Mouse (Mus musculus): ENCODE measurements around the gene Itga11. TPM values are rescaled to one million over a fixed set of nuclear protein-coding genes. Genes with fewer than 3 reads are reported as not detected.

Gene Itga11
- polyA plus RNA-seq, 1 experiment from 2014 or later: 0.01 TPM

DNA sequence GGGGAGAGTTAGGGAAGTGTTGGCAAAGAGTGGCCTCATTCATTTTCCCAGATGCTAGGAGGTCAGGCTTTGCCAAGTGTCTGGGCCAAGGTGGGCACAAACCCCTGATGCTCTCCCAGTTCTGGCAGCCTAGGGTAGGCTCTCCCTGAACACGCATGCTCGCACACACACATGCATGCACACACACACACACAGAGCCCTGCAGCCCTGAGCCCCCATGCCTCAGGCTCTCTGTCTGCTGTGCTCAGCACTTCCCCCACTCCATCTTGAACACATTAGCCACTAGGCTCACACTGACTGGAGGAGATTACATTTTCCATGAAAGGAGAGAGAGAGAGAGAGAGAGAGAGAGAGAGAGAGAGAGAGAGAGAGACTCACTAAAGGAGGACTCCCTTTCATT is 44.2 kb downstream of the Itga11 start:
- ChIA-PET CTCF (interaction anchor here (0.6 to 1.8 kb wide), 2 partner anchors 8 to 69 kb away, joined by 4 read pairs; no protein-coding TSS in a partner anchor), POLR2A (no interaction called here)
- ATAC-seq: no peak
- no peak for DNase-seq (ENCODE audit: low read depth, low spot score)
- in situ Hi-C loops (cut with MboI; ENCODE audit: low pct_unique_long_range_greater_than_20kb): no loop called here
- TF ChIP-seq CTCF (IDR thresholded peaks at IDR 0.05): no peak
- peaks cover 4% of the 10 kb centered on the region for H3K27me3 ChIP-seq

DNA sequence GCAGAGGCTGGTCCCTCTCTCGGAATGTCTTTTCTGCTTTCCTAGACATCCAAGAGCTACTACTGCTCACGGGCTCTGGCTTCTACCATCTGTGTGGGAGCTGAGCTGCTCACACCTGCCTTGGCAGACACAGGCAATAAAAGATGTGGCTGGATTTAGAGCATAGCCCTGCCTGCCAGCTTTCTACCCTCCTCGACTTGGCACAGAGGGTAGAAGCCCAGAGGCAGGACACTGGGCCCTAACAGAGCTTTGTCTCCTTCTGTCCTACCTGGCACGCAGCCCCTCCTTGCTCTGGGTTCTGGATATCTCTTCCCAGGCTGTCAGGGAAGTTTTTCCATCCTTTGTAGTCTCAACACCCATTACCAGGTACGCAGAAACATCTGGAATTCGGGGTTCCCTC is 45.1 kb downstream of the Itga11 start:
- ChIA-PET CTCF (interaction anchor here (1.8 kb wide), 1 partner anchor 9 kb away, joined by 4 read pairs; no protein-coding TSS in a partner anchor), POLR2A (no interaction called here)
- in situ Hi-C loops (cut with MboI; ENCODE audit: low pct_unique_long_range_greater_than_20kb): no loop called here
- no peak for DNase-seq (ENCODE audit: low read depth, low spot score)
- ATAC-seq: no peak
- no peak for TF ChIP-seq CTCF (IDR thresholded peaks at IDR 0.05)
- peaks cover 4% of the 10 kb centered on the region for H3K27me3 ChIP-seq

GRCm38 (mm10) chr9:62724175-62724574 is 46.5 kb downstream of the Itga11 start:
- POLR2A ChIA-PET: no interaction called here
- CTCF ChIA-PET: interaction anchor here (1.6 kb wide), 1 partner anchor 102 kb away, joined by 7 read pairs; no protein-coding TSS in a partner anchor
- H3K27me3 ChIP-seq: peaks cover 4% of the 10 kb centered on the region
- TF ChIP-seq CTCF (IDR thresholded peaks at IDR 0.05): no peak
- in situ Hi-C loops (cut with MboI; ENCODE audit: low pct_unique_long_range_greater_than_20kb): no loop called here
- DNase-seq (ENCODE audit: low read depth, low spot score) (no peak), ATAC-seq (no peak)

DNA sequence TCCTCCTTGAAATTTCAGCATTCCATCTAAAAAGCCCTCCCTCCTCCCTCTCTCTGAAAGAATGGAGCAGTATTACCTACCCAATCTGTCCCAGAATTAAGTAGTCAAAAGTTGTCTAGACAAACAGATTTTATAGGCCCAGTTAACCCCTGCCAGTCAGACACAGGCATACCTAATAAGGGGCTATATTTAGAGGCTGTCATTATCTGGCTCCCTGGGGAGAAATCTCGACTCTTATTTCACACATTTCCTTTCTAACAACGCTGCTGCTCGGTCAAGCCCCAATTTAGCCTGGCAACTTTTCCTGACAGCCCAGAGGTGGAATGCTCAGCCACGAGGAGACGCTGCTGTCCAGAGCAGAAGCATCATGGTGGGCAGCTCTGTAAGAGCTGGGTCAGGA is 47.6 kb downstream of the Itga11 start:
- in situ Hi-C loops (cut with MboI; ENCODE audit: low pct_unique_long_range_greater_than_20kb): no loop called here
- POLR2A ChIA-PET: no interaction called here

GRCm38 (mm10) chr9:62726472-62726871 is 48.8 kb downstream of the Itga11 start:
- ATAC-seq (no peak), DNase-seq (ENCODE audit: low read depth, low spot score) (no peak)
- in situ Hi-C loops (cut with MboI; ENCODE audit: low pct_unique_long_range_greater_than_20kb): no loop called here
- ChIA-PET CTCF (interaction anchor here (1.2 kb wide), 1 partner anchor 12 kb away, joined by 3 read pairs; no protein-coding TSS in a partner anchor), POLR2A (no interaction called here)
- no peak for TF ChIP-seq CTCF (IDR thresholded peaks at IDR 0.05)
- H3K27me3 ChIP-seq: no peaks in the 10 kb centered on the region

More for the DNA sequence above, 47.6 kb downstream of the Itga11 start:
- no peak for DNase-seq (ENCODE audit: low read depth, low spot score)
- no peak for ATAC-seq
- TF ChIP-seq CTCF (IDR thresholded peaks at IDR 0.05): no peak
- H3K27me3 ChIP-seq: peaks cover 4% of the 10 kb centered on the region
- CTCF ChIA-PET: interaction anchor here (1.6 kb wide), 1 partner anchor 103 kb away, joined by 7 read pairs; no protein-coding TSS in a partner anchor

GRCm38 (mm10) chr9:62744558-62745275 is 67.1 kb downstream of the Itga11 start:
- ATAC-seq (no peak), DNase-seq (ENCODE audit: low read depth, low spot score) (no peak)
- ChIA-PET POLR2A (interaction anchor here (0.7 kb wide), 1 partner anchor 32 kb away, joined by 3 read pairs; no protein-coding TSS in a partner anchor), CTCF (interaction anchor here (1.0 to 1.4 kb wide), 2 partner anchors 32 to 84 kb away, joined by 3 to 5 read pairs; no protein-coding TSS in a partner anchor)
- peak; percentile 86 for TF ChIP-seq CTCF (IDR thresholded peaks at IDR 0.05)
- H3K27me3 ChIP-seq: no peaks in the 10 kb centered on the region
- in situ Hi-C loops (cut with MboI; ENCODE audit: low pct_unique_long_range_greater_than_20kb): no loop called here

- in situ Hi-C loops (cut with MboI; ENCODE audit: low pct_unique_long_range_greater_than_20kb): no loop called here
- no peak for TF ChIP-seq CTCF (IDR thresholded peaks at IDR 0.05)
- ATAC-seq: no peak
- POLR2A ChIA-PET: no interaction called here
- H3K27me3 ChIP-seq: no peaks in the 10 kb centered on the region
- no peak for DNase-seq (ENCODE audit: low read depth, low spot score)
- CTCF ChIA-PET: no interaction called here
These were observed 69.0 kb downstream of the Itga11 start for GRCm38 (mm10) chr9:62746646-62747045.

DNA sequence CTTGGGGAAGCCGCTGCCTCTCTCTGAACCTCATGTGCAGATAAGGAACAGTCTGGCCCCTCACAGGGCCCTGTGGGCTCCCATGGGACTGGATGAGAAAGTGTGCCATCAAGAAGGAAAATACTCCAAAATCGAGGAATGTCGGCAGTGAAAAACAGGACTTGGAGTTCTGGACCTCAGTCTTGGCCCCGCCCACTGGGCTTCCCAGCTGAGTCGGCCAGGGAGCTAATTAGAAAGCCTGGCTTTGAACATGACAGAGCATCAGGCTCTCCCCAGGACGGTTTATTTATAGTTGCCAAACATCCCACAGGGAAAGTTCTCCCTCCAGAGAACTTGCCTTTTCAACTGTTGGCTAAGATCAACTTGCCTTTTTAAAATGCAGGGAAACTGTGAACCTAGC is 72.0 kb downstream of the Itga11 start:
- TF ChIP-seq CTCF (IDR thresholded peaks at IDR 0.05): no peak
- POLR2A ChIA-PET: no interaction called here

DNA sequence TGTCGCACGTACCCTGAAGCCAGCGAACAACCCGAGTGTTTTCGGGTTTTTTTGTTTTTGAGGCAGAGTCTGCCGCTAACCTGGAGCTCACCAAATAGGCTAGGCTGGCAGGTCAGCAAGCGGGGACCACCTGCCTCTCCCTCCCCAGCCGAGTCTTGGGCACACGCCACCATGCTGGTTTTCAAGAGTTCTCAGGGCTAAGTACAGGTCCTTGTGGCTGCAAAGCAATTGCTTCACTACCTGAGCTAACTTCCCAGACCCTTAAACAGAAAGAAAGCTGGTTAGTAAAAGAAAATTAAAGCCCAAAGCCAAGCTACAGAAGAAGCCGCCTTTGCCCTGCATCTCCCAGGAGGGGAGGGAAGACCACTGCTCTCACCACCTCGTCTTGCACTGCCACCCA is 72.8 kb downstream of the Itga11 start:
- no peak for DNase-seq (ENCODE audit: low read depth, low spot score)
- no peak for ATAC-seq
- POLR2A ChIA-PET: interaction anchor here (0.6 kb wide), 1 partner anchor 41 kb away, joined by 4 read pairs; no protein-coding TSS in a partner anchor
- in situ Hi-C loops (cut with MboI; ENCODE audit: low pct_unique_long_range_greater_than_20kb): no loop called here
- CTCF ChIA-PET: interaction anchor here (1.1 to 1.6 kb wide), 3 partner anchors 9 to 27 kb away, joined by 3 to 5 read pairs (median 5); no protein-coding TSS in a partner anchor
- H3K27me3 ChIP-seq: no peaks in the 10 kb centered on the region
- no peak for TF ChIP-seq CTCF (IDR thresholded peaks at IDR 0.05)

More for the DNA sequence above, 72.0 kb downstream of the Itga11 start:
- ATAC-seq (no peak), DNase-seq (ENCODE audit: low read depth, low spot score) (no peak)
- in situ Hi-C loops (cut with MboI; ENCODE audit: low pct_unique_long_range_greater_than_20kb): no loop called here
- CTCF ChIA-PET: interaction anchor here (0.7 to 1.5 kb wide), 2 partner anchors 10 to 38 kb away, joined by 3 to 5 read pairs; no protein-coding TSS in a partner anchor
- no peaks in the 10 kb centered on the region for H3K27me3 ChIP-seq

DNA sequence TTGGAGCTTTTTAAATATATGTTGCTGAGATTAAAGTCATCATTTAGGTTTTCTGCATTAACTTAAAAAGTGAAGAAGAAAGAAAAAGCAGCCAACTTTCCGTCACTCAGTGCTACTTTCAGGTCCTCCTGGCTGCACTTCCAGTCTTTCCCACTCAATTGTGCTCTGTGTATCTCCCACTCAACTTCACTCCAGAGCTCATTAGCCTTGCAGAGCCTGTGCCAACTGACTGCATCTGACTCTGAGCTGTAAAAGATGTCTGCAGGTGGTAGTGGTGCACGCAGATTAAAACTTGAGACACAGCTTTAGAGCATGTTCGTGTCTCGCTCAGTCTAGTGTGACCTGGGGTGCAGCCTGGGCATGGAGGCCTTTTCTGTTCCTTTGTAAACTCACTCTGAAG is 80.7 kb downstream of the Itga11 start:
- no peaks in the 10 kb centered on the region for H3K27me3 ChIP-seq
- POLR2A ChIA-PET: interaction anchor here (1.0 kb wide), 1 partner anchor 9 kb away, joined by 3 read pairs; no protein-coding TSS in a partner anchor
- in situ Hi-C loops (cut with MboI; ENCODE audit: low pct_unique_long_range_greater_than_20kb): no loop called here
- no peak for TF ChIP-seq CTCF (IDR thresholded peaks at IDR 0.05)
- ATAC-seq (no peak), DNase-seq (ENCODE audit: low read depth, low spot score) (peak; percentile 27)
- CTCF ChIA-PET: interaction anchor here (1.0 to 1.9 kb wide), 3 partner anchors 17 to 136 kb away, joined by 3 to 6 read pairs (median 3); no protein-coding TSS in a partner anchor

DNA sequence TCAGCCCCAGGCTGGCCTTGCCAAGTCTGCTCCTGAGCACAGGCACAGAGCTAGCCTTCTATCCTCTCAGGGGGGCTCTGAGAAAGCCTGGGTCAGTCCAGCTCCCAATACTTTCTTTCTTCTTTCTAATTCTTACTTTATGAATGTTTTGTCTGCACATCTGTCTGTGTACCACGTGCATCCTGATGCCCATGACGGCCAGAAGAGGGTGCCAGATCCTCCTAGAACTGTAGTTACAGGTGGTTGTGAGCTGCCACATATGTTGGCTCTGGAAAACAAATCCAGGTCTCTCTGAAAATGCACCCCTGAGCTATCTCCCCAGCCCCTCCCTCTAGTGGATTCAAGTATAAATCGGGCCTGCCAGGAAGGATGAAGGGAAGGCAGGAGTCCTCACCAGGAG is 82.0 kb downstream of the Itga11 start:
- H3K27me3 ChIP-seq: no peaks in the 10 kb centered on the region
- no peak for ATAC-seq
- CTCF ChIA-PET: interaction anchor here (1.2 to 1.9 kb wide), 3 partner anchors 9 to 16 kb away, joined by 3 to 6 read pairs (median 5); no protein-coding TSS in a partner anchor
- DNase-seq (ENCODE audit: low read depth, low spot score): no peak
- POLR2A ChIA-PET: interaction anchor here (0.6 kb wide), 1 partner anchor 1250 kb away, joined by 7 read pairs; no protein-coding TSS in a partner anchor
- in situ Hi-C loops (cut with MboI; ENCODE audit: low pct_unique_long_range_greater_than_20kb): no loop called here
- no peak for TF ChIP-seq CTCF (IDR thresholded peaks at IDR 0.05)

All from Patski (cell line).